Mouse (Mus musculus) urinary bladder, postnatal 4 days (tissue): ENCODE results near the gene Mfsd7a.
"Not testable (repeated sequence)": the region's sequence is repeated elsewhere in the genome, so short reads cannot be mapped to it uniquely, and the experiment has no call there.

Source experiments
- DNase-seq, 2 experiments: peaks; one replicate each; pipeline ENCODE4 v3.0.0; 2021 to 2022; ENCODE audit warnings: low spot score in 2 of 2

Gene Mfsd7a

DNA sequence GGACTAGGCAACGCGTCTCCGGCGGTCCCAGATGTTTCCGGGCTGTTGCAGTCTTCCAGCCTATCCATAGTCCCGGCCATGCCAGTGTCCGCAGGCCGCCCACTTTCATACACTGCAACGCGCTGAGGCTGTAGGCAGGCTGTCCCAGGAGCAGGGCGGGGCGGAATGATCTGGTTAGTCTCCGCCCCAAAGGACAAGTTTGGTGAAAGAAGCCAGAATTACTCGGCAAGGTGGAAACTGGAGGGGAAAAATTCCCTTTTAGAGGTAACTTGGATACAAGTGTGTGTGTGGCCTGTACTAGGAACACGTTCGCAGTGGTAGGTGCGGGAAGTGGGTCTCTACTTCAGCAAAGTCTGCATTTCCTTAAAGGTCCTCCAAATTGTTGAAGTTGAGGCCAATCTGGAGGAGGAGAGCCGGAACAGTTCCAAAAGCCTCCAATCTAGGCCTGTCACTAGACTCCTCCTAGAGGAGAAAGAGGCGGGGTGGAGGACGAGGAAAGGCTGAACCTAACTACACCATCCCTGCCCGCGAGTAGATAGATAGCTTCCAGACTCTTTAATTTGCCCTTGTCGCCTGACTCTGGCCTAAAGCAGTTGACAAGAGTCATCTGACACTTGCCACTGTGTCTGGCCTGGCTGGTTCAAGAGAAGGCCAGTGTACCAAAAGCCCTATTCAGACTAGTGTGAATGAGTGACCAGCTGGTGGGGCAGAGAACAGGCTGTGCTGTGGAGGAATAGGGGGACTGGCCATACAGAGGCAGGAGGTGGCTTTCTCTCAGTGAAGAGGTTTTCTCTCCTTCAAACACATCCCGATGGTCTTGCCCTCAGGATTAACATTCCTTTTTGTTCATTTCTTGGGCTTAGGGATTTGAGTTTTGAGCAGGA lies at the start of gene Mfsd7a:
Mfsd7a (minus strand) TSS at position 107 of the 884 bp plus-strand sequence.
- DNase-seq = peak; percentile 68 to 76

DNA sequence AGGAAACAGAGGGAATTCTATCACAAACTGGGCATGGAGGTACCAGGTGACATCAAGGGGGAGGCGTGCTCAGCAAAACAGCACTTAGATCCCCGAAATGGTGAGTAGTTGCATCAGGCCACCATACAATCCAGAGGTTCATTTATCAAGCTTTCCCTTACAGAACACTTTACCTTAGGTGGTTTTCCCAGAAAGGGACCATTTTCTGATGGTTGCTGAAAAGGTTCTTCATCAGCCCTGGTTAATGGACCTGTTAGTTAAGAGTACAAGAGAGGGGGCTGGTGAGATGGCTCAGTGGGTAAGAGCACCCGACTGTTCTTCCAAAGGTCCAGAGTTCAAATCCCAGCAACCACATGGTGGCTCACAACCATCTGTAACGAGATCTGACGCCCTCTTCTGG lies 37.5 kb upstream of the Mfsd7a start:
- DNase-seq = not testable (repeated sequence)

- DNase-seq = no peak
Measured at GRCm38 (mm10) chr5:108485239-108485638, 36.5 kb upstream of the Mfsd7a start.

GRCm38 (mm10) chr5:108483006-108483405 lies 34.3 kb upstream of the Mfsd7a start:
- DNase-seq = no peak

DNA sequence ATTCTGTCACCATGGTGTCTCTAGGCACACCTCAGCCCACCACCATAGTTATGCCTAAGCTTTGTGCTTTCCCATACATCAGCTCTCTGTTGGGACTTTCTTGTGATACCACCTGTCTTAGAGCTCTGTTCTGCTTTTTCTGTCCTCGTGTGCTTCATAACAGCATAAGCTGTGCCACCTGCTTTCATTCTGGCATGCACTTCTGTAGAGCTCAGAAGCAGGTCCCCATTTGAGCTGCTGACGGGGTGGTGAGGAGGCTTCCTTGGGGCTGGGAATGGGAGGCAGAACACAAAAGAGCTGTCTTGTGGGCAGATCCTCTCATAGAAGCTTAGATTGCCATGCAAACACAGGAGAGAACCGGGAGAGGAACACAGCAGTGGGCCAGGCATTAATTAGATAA lies 27.3 kb upstream of the Mfsd7a start:
- no peak for DNase-seq

DNA sequence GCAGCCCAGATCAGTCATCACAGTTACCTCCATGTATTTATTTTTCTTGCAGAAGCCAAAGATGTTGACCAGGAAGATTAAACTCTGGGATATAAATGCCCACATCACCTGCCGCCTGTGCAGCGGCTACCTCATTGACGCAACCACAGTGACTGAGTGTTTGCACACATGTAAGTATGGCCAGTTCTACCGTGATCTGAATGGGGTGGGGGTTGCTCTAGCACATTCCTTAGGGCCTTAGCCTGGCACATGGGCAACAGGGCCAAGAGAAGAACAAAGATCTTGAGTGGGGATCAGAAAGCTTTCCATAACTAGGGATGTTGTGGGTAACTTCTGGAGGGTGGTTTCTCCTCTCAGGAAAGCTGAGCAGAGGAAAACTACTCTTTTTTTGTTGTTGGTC lies 25.0 kb upstream of the Mfsd7a start:
- DNase-seq = no peak

DNA sequence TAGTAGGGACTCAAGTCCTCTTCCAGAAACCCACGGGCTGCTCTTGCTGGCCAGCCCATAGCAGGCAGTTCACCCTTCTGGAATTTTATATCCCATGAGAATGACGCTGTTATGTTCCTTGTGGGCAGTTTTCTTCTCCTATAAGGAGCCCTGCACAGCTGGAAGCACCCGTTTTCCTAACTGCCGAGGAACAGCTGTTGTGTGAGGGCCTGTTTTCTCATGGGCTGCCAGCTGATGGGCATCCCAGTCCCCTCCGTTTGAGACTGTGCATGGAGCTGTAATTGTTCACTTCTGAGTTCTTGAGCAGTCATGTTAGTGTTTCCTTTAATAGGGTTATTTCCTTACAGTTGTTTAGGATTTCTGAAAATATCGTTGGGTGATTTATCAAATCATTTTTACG lies 20.9 kb upstream of the Mfsd7a start:
- no peak for DNase-seq

DNA sequence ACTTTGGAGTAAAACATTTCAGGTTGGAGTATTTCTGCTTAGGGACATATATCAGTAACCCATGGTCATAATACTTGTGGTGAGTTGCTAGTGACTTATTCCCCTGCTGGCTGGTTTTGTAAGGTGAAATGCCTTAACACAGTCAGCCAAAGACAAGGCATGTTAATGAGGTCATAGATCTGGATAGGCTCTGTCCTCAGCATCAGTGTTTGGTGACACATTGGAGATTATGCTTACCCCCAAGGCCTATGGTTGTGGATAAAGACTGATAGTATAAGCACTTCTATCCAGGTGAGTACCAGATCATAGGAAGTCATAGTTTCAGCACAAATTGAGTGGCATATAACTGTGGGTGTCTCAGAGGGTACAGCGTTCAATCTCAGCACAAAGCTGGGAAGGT lies 18.0 kb upstream of the Mfsd7a start:
- no peak for DNase-seq

- no peak for DNase-seq
Measured at GRCm38 (mm10) chr5:108465131-108465891, 16.6 kb upstream of the Mfsd7a start.

DNA sequence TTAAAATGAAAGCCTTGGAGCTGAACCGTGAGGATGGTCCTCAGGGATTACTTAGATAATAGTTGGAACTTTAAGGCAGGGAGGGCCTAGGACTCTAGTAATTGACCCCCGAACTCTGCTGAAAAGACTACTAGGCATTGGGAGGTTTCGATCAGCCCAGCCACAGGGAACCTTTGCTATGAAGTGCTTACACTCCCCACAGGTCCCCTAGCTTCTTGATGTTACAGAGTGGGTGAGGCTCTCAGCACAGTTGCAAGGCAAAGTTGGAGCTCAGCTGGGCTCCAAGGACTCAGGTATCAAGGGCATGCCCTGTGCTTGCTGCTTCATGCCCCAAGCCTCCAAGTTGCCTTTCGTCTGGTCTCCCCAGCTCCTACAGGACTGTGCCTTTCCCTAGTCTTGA lies 13.8 kb upstream of the Mfsd7a start:
- DNase-seq = no peak

GRCm38 (mm10) chr5:108461082-108462065 lies 12.7 kb upstream of the Mfsd7a start, which contains the start of gene Pcgf3:
TSS of gene Pcgf3 (plus strand) at chr5:108461232.
- DNase-seq = peak; percentile 96 to 98

DNA sequence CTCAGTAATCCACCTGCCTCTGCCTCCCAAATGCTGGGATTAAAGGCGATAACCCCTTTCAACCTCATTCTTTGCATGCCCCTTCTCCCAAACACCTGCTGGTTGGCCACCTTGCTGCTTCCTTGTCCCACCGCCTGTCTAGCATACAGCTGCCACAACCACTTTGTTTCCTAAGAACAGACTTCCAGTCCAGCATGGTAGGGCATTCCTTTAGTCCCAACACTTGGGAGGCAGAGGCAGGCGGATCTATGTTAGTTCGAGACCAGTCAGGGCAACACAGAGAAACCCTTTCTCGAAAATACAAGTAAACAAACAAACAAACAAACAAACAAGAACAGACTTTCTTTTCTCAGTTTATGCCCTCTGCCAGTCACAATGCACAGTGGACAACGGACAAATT lies 11.8 kb upstream of the Mfsd7a start:
- no peak for DNase-seq

GRCm38 (mm10) chr5:108458706-108459105 lies 10.0 kb upstream of the Mfsd7a start:
- no peak for DNase-seq

- no peak for DNase-seq
Measured at GRCm38 (mm10) chr5:108454094-108454493, 5.4 kb upstream of the Mfsd7a start.

DNA sequence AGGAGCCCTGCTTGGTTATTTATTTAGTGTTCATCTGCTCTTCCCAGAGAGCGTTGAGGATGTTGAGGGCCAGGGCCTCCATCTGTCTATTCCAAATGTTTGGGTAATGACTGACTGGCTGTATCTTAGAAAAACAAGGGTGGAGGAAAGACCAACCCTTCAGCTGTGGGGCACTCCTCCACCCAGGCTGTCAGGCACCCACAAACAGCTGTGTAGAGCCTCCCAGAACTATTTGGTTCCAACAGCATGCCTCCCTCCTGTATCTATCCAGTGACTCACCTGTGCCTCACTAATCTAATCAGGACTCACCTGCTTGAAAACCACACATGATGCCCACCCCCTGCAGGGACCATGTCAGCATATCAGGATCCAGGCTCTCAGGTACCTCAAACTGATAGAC lies 3.7 kb upstream of the Mfsd7a start:
- DNase-seq = no peak

GRCm38 (mm10) chr5:108451611-108452010 lies 2.9 kb upstream of the Mfsd7a start:
- no peak for DNase-seq

DNA sequence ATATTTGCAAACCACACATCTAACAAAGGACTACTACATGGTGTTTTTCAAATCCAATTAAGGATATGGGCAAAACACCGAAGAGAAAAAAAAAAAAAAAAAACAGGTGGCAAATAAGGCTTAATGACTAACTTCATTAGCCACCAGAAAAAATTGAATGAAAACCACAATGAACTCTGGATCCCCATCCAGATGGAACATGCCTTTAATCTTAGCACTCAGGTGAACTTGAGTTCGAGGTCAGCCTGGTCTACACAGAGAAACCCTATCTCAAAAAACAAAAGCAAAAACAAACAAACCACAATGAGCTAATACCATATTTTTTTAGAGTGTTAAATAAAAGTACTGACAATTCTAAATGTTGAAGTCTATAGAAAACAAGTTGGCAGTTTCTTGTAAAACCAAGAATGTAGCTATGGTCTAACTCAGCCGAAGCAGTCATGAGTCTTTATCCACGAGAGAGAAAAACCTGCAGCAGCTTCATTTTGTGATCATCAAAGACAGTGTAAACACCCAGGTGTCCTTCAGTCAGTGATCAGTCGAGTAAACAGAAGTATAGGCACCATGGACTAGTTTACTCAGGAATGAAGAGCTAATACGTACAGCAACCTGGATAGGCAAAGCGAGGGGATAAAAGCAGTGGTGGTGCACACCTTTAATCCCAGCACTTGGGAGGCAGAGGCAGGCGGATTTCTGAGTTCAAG lies 2.3 kb upstream of the Mfsd7a start:
- no peak for DNase-seq

DNA sequence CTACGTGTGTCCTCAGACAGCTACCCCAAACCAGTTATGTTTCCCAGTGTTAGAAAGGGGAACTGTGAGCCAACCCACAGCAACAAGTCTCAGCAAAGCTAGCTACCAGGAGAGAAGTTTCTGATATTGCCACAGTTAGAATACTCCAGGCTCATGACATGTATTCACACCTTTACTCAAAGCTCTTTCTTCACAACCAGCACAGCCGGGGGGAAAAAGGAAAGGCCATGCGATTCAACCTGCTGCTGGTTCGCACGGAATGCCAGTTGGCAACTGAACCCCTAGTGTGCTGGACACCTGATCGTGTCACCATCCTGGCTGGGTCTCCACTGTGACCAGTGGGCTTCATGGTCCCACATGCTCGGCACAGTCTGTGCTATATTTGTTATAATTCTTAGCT lies 834 bp downstream of the Mfsd7a start:
- no peak for DNase-seq

DNA sequence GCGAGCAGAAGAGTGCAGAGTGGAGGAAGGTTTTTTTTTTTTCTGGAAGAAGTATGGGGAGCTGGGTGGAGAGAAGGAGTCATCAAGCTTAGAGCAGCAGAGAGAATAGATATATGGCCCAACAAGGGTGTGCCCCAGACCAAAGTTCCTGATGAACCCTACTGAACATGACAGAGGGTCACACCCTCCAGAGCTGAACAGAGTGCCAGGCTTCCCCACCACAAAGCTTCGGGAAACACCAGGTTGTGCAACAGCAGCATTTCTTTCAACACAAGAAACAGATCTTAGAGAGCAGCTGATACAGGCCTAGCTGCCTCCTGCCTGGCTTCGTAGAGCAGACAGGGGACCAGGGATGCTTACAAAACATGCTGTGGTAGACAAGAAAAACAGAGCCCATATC lies 1.7 kb downstream of the Mfsd7a start:
- DNase-seq = no peak

GRCm38 (mm10) chr5:108436101-108436500 lies 12.6 kb downstream of the Mfsd7a start:
- DNase-seq = no peak
